Mouse (Mus musculus) testis, adult 2 months (tissue): ENCODE data around the gene Gm9837.

Experiments
- CTCF ChIP-seq: fragments of 200-500 bp; IDR thresholded peaks from 2 replicates; pipeline ENCODE4 v1.5.1; 2012; ENCODE audit warnings: low read depth, mild to moderate bottlenecking, inconsistent platforms, low read length, moderate library complexity; ENCODE audit not compliant: control insufficient read depth, insufficient read depth, insufficient replicate concordance
- POLR2A ChIP-seq: fragments of 200-500 bp; IDR thresholded peaks from 2 replicates; pipeline ENCODE4 v1.6.1; 2012; ENCODE audit warnings: low read depth, mild to moderate bottlenecking, inconsistent platforms, low read length, moderate library complexity; ENCODE audit not compliant: control insufficient read depth

GRCm38 (mm10) chr11:53460192-53460591, 10.1 kb downstream of the Gm9837 start:
- no peak for TF ChIP-seq POLR2A
- TF ChIP-seq CTCF: no peak
